Mouse (Mus musculus) lung, embryonic 15.5 days (tissue): ENCODE data around the gene Frg2f1. TPM values are rescaled to one million over a fixed set of nuclear protein-coding genes. Genes with fewer than 3 reads are reported as not detected.

Experiments used
- ATAC-seq: fragments of 200-750 bp; cut with Nextera tagmentation; 2 replicates; pipeline ENCODE4 v1.8.0; 2017; ENCODE audit warnings: moderate number of reproducible peaks, borderline replicate concordance; ENCODE audit not compliant: low FRiP score, low TSS enrichment; ENCODE audit errors: extremely low read depth
- H3K27ac ChIP-seq: fragments of 300-500 bp; sonication (generic); 2 replicates; pipeline ENCODE4 v1.5.1; 2015; ENCODE audit warnings: moderate library complexity, mild to moderate bottlenecking, inconsistent platforms
- H3K27me3 ChIP-seq: fragments of 300-500 bp; sonication (generic); 2 replicates; pipeline ENCODE4 v1.6.1; 2015; ENCODE audit warnings: inconsistent platforms
- H3K36me3 ChIP-seq: fragments of 300-500 bp; sonication (generic); 2 replicates; pipeline ENCODE4 v1.6.1; 2015; ENCODE audit warnings: inconsistent platforms
- H3K4me1 ChIP-seq: fragments of 300-500 bp; sonication (generic); 2 replicates; pipeline ENCODE4 v1.6.1; 2015; ENCODE audit warnings: inconsistent platforms
- H3K4me2 ChIP-seq: fragments of 300-500 bp; sonication (generic); 2 replicates; pipeline ENCODE4 v1.6.1; 2015; ENCODE audit warnings: inconsistent platforms, mild to moderate bottlenecking, moderate library complexity
- H3K4me3 ChIP-seq: fragments of 300-500 bp; sonication (generic); 2 replicates; pipeline ENCODE4 v1.5.1; 2015; ENCODE audit warnings: mild to moderate bottlenecking, inconsistent platforms
- H3K9ac ChIP-seq: fragments of 300-500 bp; sonication (generic); 2 replicates; pipeline ENCODE4 v1.6.1; 2015; ENCODE audit warnings: inconsistent platforms
- H3K9me3 ChIP-seq: fragments of 300-500 bp; sonication (generic); 2 replicates; pipeline ENCODE4 v1.6.1; 2016; ENCODE audit warnings: inconsistent platforms
- WGBS: fragments of 180-500 bp; shearing (Covaris S2); methylation state at CpG from one replicate; pipeline ENCODE4 v1.1.7; 2015; 5-methylcytosine and 5-hydroxymethylcytosine counted together
- polyA plus RNA-seq: library from polyadenylated mRNA; unstranded; fragments of >200 nt; fragmentation: Nextera tagmentation; extraction: Ambion mirVana; gene quantifications from 2 replicates; pipeline ENCODE4 v1.2.1, GENCODE M21; 2015

The Frg2f1 gene
- polyA plus RNA-seq, 1 experiment from 2014 or later, result 4.3 TPM

- no peak overlapping the region for H3K27ac ChIP-seq
- H3K4me2 ChIP-seq, result no peak overlapping the region
- ATAC-seq, result no peak
- no peaks in the 10 kb centered on the region for H3K36me3 ChIP-seq
- no peak overlapping the region for H3K9ac ChIP-seq
- no peaks in the 10 kb centered on the region for H3K9me3 ChIP-seq
- WGBS, result 66% methylated on average over 3 of the region's 3 CpGs
- peaks cover 41% of the 10 kb centered on the region for H3K27me3 ChIP-seq
- H3K4me3 ChIP-seq, result no peak overlapping the region
- peaks cover 4% of the 10 kb centered on the region; the same call in 1 of the 2 replicates for H3K4me1 ChIP-seq
Observed at GRCm38 (mm10) chr4:119490806-119491205, 48.5 kb downstream of the Frg2f1 start.

- H3K27me3 ChIP-seq, result peaks cover 40% of the 10 kb centered on the region
- no peak for ATAC-seq
- H3K27ac ChIP-seq, result no peak overlapping the region
- no peak overlapping the region for H3K4me3 ChIP-seq
- no peak overlapping the region for H3K9ac ChIP-seq
- H3K36me3 ChIP-seq, result no peaks in the 10 kb centered on the region
- H3K4me2 ChIP-seq, result no peak overlapping the region
- H3K9me3 ChIP-seq, result no peaks in the 10 kb centered on the region
- 88% methylated on average over 10 of the region's 10 CpGs for WGBS
- H3K4me1 ChIP-seq, result peaks cover 5% of the 10 kb centered on the region
Observed at GRCm38 (mm10) chr4:119489666-119490065, 49.7 kb downstream of the Frg2f1 start.

GRCm38 (mm10) chr4:119484882-119485281 is 54.4 kb downstream of the Frg2f1 start:
- Histone ChIP-seq H3K9me3 (no peaks in the 10 kb centered on the region), H3K36me3 (no peaks in the 10 kb centered on the region), H3K9ac (no peak overlapping the region), H3K27me3 (no peaks in the 10 kb centered on the region), H3K4me1 (peaks cover 4% of the 10 kb centered on the region; the same call in 1 of the 2 replicates), H3K4me3 (no peak overlapping the region), H3K4me2 (no peak overlapping the region), H3K27ac (no peak overlapping the region)
- no peak for ATAC-seq
- WGBS, result 66% methylated on average over 7 of the region's 7 CpGs

DNA sequence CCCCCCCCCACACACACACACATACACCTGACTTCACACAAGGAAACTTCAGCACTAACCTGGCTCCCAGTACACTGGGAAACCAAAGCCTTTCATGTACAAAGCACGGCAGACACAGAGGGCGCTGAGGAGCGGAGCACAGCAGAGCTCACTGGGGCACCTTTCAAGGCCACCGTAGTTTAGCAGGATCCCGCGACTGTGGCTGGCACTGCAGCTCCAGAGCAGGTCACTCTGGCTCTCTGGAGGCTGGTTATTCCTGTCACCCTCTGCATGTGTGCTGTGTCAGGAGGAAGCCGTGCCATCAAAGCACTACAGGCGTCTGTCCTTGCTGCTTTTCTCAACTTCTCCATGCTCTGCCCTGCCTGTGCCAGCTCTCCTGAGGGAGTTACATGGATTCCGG is 56.3 kb downstream of the Frg2f1 start:
- no peak for ATAC-seq
- H3K27me3 ChIP-seq, result no peaks in the 10 kb centered on the region
- no peaks in the 10 kb centered on the region for H3K36me3 ChIP-seq
- no peak overlapping the region for H3K4me3 ChIP-seq
- no peak overlapping the region for H3K27ac ChIP-seq
- H3K4me2 ChIP-seq, result no peak overlapping the region
- peaks cover 4% of the 10 kb centered on the region; the same call in 1 of the 2 replicates for H3K4me1 ChIP-seq
- H3K9me3 ChIP-seq, result no peaks in the 10 kb centered on the region
- H3K9ac ChIP-seq, result no peak overlapping the region
- WGBS, result 45% methylated on average over 9 of the region's 9 CpGs

Other genes starting within 250 kb of the Frg2f1 start
- gene Ybx1, start 244.9 kb downstream of the Frg2f1 start, polyA plus RNA-seq, result 635 and 678 TPM in 2 replicates
- 102 and 115 TPM in 2 replicates for gene Ppih, start 219.0 kb downstream of the Frg2f1 start, polyA plus RNA-seq
- 5.2 and 5.6 TPM in 2 replicates for gene Ccdc30, start 124.0 kb downstream of the Frg2f1 start, polyA plus RNA-seq
- 35.1 and 36.2 TPM in 2 replicates for gene Ppcs, start 117.1 kb downstream of the Frg2f1 start, polyA plus RNA-seq
- gene Zmynd12, start 116.7 kb downstream of the Frg2f1 start, polyA plus RNA-seq, result 0.59 and 0.68 TPM in 2 replicates
- gene Rimkla, start 46.9 kb downstream of the Frg2f1 start, polyA plus RNA-seq, result 1.0 and 1.2 TPM in 2 replicates
- 21.0 and 22.0 TPM in 2 replicates for gene Foxj3, start 2.5 kb downstream of the Frg2f1 start, polyA plus RNA-seq
- gene Guca2a, start 98.2 kb upstream of the Frg2f1 start, polyA plus RNA-seq, result not detected in 2 replicates
- gene Guca2b, start 119.4 kb upstream of the Frg2f1 start, polyA plus RNA-seq, result not detected in 2 replicates
- gene Hivep3, start 194.3 kb upstream of the Frg2f1 start, polyA plus RNA-seq, result 22.7 and 24.0 TPM in 2 replicates